Mouse (Mus musculus) CD4-positive, CD25-positive, alpha-beta regulatory T cell, adult 9 weeks (primary cell): Measurements from ENCODE around the gene Vmn1r212. TPM values are rescaled to one million over a fixed set of nuclear protein-coding genes. Genes with fewer than 3 reads are reported as not detected.

Source experiments
- polyA plus RNA-seq: library from polyadenylated mRNA; unstranded; fragments of 100-300 nt; shearing (Covaris generic); gene quantifications from one replicate; pipeline ENCODE4 v1.2.1, GENCODE M21; 2017

The Vmn1r212 gene
- polyA plus RNA-seq: not detected

DNA sequence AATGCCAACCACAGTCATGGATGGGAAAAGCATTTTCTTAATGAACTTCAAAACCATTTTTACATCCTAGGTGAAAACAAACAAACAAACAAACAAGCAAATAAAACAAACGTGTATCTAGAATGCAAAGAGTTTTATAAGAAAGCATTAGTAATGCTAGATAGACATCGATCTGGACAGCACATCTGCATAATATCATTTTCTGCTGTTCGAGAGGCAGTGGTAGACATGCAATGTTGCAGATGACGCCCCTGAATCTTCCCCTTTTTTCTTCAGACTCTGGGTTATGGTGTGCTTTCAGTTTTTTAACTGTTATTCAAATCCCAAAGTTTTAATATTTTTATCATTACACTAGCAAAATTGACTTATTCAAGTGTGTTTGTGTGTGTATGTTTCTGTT, at the start of gene Vmn1r212:
Vmn1r212 (minus strand) TSS at position 101 of the 400 bp plus-strand sequence.

GRCm38 (mm10) chr13:22857461-22857860, 26.5 kb downstream of the Vmn1r212 start, which contains the start of gene Vmn1r211:
Vmn1r211 (minus strand) TSS chr13:22857561.

Other genes with a start within 250 kb of the Vmn1r212 start
- gene Vmn1r207-ps, start 154.6 kb downstream of the Vmn1r212 start, polyA plus RNA-seq: 0.10 TPM
- 0.14 TPM for gene Vmn1r208, start 106.8 kb downstream of the Vmn1r212 start, polyA plus RNA-seq
- gene Vmn1r209, start 74.5 kb downstream of the Vmn1r212 start, polyA plus RNA-seq: not detected
- 0.09 TPM for gene Vmn1r210, start 52.9 kb downstream of the Vmn1r212 start, polyA plus RNA-seq
- gene Vmn1r211, start 26.6 kb downstream of the Vmn1r212 start, polyA plus RNA-seq: not detected
- gene Vmn1r213, start 123.5 kb upstream of the Vmn1r212 start, polyA plus RNA-seq: not detected
- 0.22 TPM for gene Vmn1r214, start 146.2 kb upstream of the Vmn1r212 start, polyA plus RNA-seq
- gene Vmn1r215, start 183.8 kb upstream of the Vmn1r212 start, polyA plus RNA-seq: not detected
- not detected for gene Vmn1r217, start 234.0 kb upstream of the Vmn1r212 start, polyA plus RNA-seq
- gene Vmn1r218, start 248.9 kb upstream of the Vmn1r212 start, polyA plus RNA-seq: not detected